Comparison of ENCODE assay signal across 8 mouse cellular contexts in the genomic region with DNA sequence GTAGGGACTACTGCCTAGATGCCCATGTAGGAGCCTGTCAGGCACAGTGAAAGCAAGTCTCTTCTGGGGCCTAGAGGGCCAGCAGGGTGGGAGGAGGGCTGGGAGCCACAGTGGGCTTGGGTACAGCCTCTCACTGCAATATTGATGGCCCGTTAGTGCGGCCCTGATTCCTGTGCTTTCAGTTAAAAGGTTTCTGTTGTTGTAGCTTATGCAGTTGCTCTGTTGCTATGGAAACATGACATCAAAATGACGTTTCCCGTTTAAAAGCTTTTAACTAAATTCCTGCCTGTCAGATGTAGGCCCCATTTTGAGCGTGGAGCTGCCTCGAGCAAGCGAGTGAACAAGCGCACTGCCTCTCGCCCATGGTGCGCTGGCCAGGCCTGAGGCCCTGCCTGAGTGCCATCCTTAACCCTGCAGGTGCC. TPM values are rescaled to one million over a fixed set of nuclear protein-coding genes. Genes with fewer than 3 reads are reported as not detected.
DNase-seq lines count a peak whose midpoint lies in the region; ATAC-seq and TF ChIP-seq lines count a peak whose summit lies in the region.
"Had no signal": no experiment of that assay in that cellular context is flagged by ENCODE, and none has a peak within 500 bp of the region (broad histone marks: within the 10 kb centered on the region; RNA-seq: fewer than 3 reads in every experiment).

No protein-coding gene starts in this region.

- no peak overlapping the region for H3K4me2 ChIP-seq in liver, embryonic 12.5 days
- no peak overlapping the region; the same call in 1 of the 2 replicates for H3K4me2 ChIP-seq in forebrain, postnatal 0 days (ENCODE audit: low read depth)
- no peak overlapping the region for H3K4me2 ChIP-seq in neural tube, embryonic 13.5 days

- peaks cover 53% of the 10 kb centered on the region for H3K4me1 ChIP-seq in liver, embryonic 12.5 days
- peaks cover 8% of the 10 kb centered on the region; the same call in 1 of the 2 replicates for H3K4me1 ChIP-seq in forebrain, postnatal 0 days (ENCODE audit: insufficient read depth)
- H3K4me1 ChIP-seq in neural tube, embryonic 13.5 days (replicated peaks): peaks cover 19% of the 10 kb centered on the region

- peak overlapping the region; percentile 60 for H3K27ac ChIP-seq in liver, embryonic 12.5 days
- peak overlapping the region; percentile 79 for H3K27ac ChIP-seq in forebrain, postnatal 0 days (ENCODE audit: low read depth, low read length)
- no peak overlapping the region for H3K27ac ChIP-seq in neural tube, embryonic 13.5 days (replicated peaks)

- 88% methylated on average over 10 of the region's 10 CpGs for WGBS in liver, embryonic 12.5 days (ENCODE audit: insufficient replicate concordance)
- WGBS in forebrain, postnatal 0 days: 28% methylated on average over 10 of the region's 10 CpGs
- WGBS in neural tube, embryonic 13.5 days: 50% methylated on average over 10 of the region's 10 CpGs

- no peaks in the 10 kb centered on the region for H3K27me3 ChIP-seq in liver, embryonic 12.5 days (replicated peaks)
- H3K27me3 ChIP-seq in forebrain, postnatal 0 days (ENCODE audit: insufficient read depth, low read length): no peaks in the 10 kb centered on the region
- H3K27me3 ChIP-seq in neural tube, embryonic 13.5 days: no peaks in the 10 kb centered on the region

- peaks cover 8% of the 10 kb centered on the region for H3K36me3 ChIP-seq in liver, embryonic 12.5 days
- H3K36me3 ChIP-seq in forebrain, postnatal 0 days (ENCODE audit: insufficient read depth): peaks cover 8% of the 10 kb centered on the region; the same call in 1 of the 2 replicates
- 0 out of 2 replicates have a peak, but pooled peaks cover 3% of the 10 kb centered on the region for H3K36me3 ChIP-seq in neural tube, embryonic 13.5 days

- H3K4me3 ChIP-seq in liver, embryonic 12.5 days: no peak overlapping the region
- H3K4me3 ChIP-seq in forebrain, postnatal 0 days (ENCODE audit: low read depth, low read length): no peak overlapping the region
- no peak overlapping the region for H3K4me3 ChIP-seq in neural tube, embryonic 13.5 days

- H3K9me3 ChIP-seq in liver, embryonic 12.5 days (replicated peaks): no peaks in the 10 kb centered on the region
- no peaks in the 10 kb centered on the region for H3K9me3 ChIP-seq in forebrain, postnatal 0 days (ENCODE audit: low read length)
- no peaks in the 10 kb centered on the region for H3K9me3 ChIP-seq in neural tube, embryonic 13.5 days

- DNase-seq in liver: no peak
- peak; percentile 19 for DNase-seq in embryo, embryonic 11 days
- peak; percentile 81 for DNase-seq in forebrain, postnatal 0 days
- no peak for DNase-seq in ovary, postnatal 10 days (ENCODE audit: low spot score)
- DNase-seq in kidney, postnatal 10 days: no peak

- ATAC-seq in liver, embryonic 12.5 days: no peak
- ATAC-seq in forebrain, postnatal 0 days: peak; percentile 80
- ATAC-seq in neural tube, embryonic 13.5 days (ENCODE audit: low read depth): peak; percentile 37; the same call in 1 of the 2 replicates

- H3K9ac ChIP-seq in liver, embryonic 12.5 days: no peak overlapping the region
- H3K9ac ChIP-seq in forebrain, postnatal 0 days: peak overlapping the region; percentile 41; the same call in 1 of the 2 replicates
- H3K9ac ChIP-seq in neural tube, embryonic 13.5 days: no peak overlapping the region

- TF ChIP-seq CTCF in forebrain, postnatal 0 days (IDR thresholded peaks at IDR 0.05; ENCODE audit: low read depth): no peak

RNA-seq across cellular contexts. Expression of a gene that starts 9.4 kb away (rescaled TPM):
- polyA plus RNA-seq in liver, embryonic 12.5 days (2016; fragmentation: Nextera tagmentation; extraction: Ambion mirVana): 0.18 and 0.69 TPM in 2 replicates
- total RNA-seq in forebrain, postnatal 0 days (2014; rRNA removed): 14.5 and 27.3 TPM in 2 replicates
- 13.0 and 14.8 TPM in 2 replicates for polyA plus RNA-seq in forebrain, postnatal 0 days (2015; fragmentation: Nextera tagmentation; extraction: Ambion mirVana)
- 1.8 and 2.3 TPM in 2 replicates for polyA plus RNA-seq in neural tube, embryonic 13.5 days (2015; fragmentation: Nextera tagmentation; extraction: Ambion mirVana)
- total RNA-seq: monocyte, adult 5-6 weeks had no signal

RNA-seq across cellular contexts. Expression of a gene that starts 32.0 kb away (rescaled TPM):
- 30.1 and 31.7 TPM in 2 replicates for polyA plus RNA-seq in liver, embryonic 12.5 days (2016; fragmentation: Nextera tagmentation; extraction: Ambion mirVana)
- total RNA-seq in forebrain, postnatal 0 days (2014; rRNA removed): 60.0 and 73.8 TPM in 2 replicates
- polyA plus RNA-seq in forebrain, postnatal 0 days (2015; fragmentation: Nextera tagmentation; extraction: Ambion mirVana): 32.3 and 34.5 TPM in 2 replicates
- 42.7 and 44.7 TPM in 2 replicates for polyA plus RNA-seq in neural tube, embryonic 13.5 days (2015; fragmentation: Nextera tagmentation; extraction: Ambion mirVana)

Comparison
In these comparisons a context has a peak if more than half of its experiments do, and no peak if none do; other contexts are left out.
1. DNase-seq: peak in embryo, embryonic 11 days (single experiment) and forebrain, postnatal 0 days (single experiment); none in liver (single experiment), ovary, postnatal 10 days (single experiment) and kidney, postnatal 10 days (single experiment).